ENCODE assay signal across 8 mouse cellular contexts in the genomic region with DNA sequence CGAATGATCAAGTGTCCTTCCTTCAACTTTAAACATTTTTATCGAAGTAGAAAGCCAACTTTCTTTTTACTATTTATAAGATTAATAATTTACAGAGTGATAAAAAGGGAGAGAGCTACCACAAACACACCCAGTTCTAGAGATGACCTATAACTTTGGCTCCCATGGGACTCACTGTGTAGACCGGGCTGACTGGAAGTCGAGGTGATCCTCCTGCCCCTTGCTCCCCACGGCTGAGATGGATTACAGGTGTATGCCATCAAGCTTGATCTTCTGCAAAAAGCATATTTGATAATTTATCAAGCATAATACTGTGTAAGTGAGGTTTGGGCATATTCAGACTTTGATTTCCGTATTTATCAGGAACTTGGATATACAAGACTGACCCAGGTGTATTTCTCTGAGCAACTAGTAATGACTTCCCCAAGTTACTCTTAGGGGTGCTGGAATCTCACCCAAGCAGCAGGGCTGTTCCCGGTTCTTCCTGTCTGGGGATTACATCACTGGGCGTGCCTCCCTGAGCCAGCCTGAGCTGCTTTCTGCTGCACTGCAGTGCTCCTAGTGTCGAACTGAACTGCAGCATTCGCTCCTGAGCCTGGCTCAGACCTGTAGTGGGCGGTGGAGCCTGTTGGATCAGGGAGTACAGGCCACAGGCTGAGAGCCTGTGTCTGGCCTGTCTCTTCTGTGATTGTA. TPM values are rescaled to one million over a fixed set of nuclear protein-coding genes. Genes with fewer than 3 reads are reported as not detected.
DNase-seq lines count a peak whose midpoint lies in the region; ATAC-seq and TF ChIP-seq lines count a peak whose summit lies in the region.

No protein-coding gene starts in this region.

- no peak overlapping the region for H3K4me2 ChIP-seq in midbrain, embryonic 11.5 days
- H3K4me2 ChIP-seq in midbrain, embryonic 15.5 days = no peak overlapping the region
- no peak overlapping the region for H3K4me2 ChIP-seq in kidney, postnatal 0 days (ENCODE audit: low read length)

- 0 out of 2 replicates have a peak, but pooled peaks have one; percentile 48 for TF ChIP-seq EP300 in heart, adult 2 months (IDR thresholded peaks at IDR 0.05; ENCODE audit: insufficient read depth, low read depth, low read length)

- no peaks in the 10 kb centered on the region for H3K9me3 ChIP-seq in midbrain, embryonic 11.5 days (ENCODE audit: control insufficient read depth, low read length)
- no peaks in the 10 kb centered on the region for H3K9me3 ChIP-seq in midbrain, embryonic 15.5 days
- H3K9me3 ChIP-seq in kidney, postnatal 0 days (replicated peaks; ENCODE audit: low read length) = no peaks in the 10 kb centered on the region

- no peak overlapping the region for H3K9ac ChIP-seq in midbrain, embryonic 11.5 days (ENCODE audit: low read length)
- H3K9ac ChIP-seq in midbrain, embryonic 15.5 days = no peak overlapping the region
- H3K9ac ChIP-seq in heart, adult 2 months (ENCODE audit: low read depth, low read length) = no peak overlapping the region
- no peak overlapping the region for H3K9ac ChIP-seq in kidney, postnatal 0 days (ENCODE audit: low read depth, low read length)

- H3K27me3 ChIP-seq in midbrain, embryonic 11.5 days (ENCODE audit: control insufficient read depth, insufficient read depth, low read length) = no peaks in the 10 kb centered on the region
- no peaks in the 10 kb centered on the region for H3K27me3 ChIP-seq in midbrain, embryonic 15.5 days (replicated peaks)
- H3K27me3 ChIP-seq in heart, adult 2 months (ENCODE audit: control insufficient read depth, insufficient read depth, low read length) = no peaks in the 10 kb centered on the region
- no peaks in the 10 kb centered on the region for H3K27me3 ChIP-seq in kidney, postnatal 0 days (ENCODE audit: insufficient read depth, low read length)

- peaks cover 5% of the 10 kb centered on the region for H3K36me3 ChIP-seq in midbrain, embryonic 11.5 days (ENCODE audit: control insufficient read depth, insufficient read depth, low read length)
- peaks cover 12% of the 10 kb centered on the region; the same call in 1 of the 2 replicates for H3K36me3 ChIP-seq in midbrain, embryonic 15.5 days (replicated peaks)
- H3K36me3 ChIP-seq in heart, adult 2 months (ENCODE audit: control insufficient read depth, insufficient read depth, low read length) = peaks cover 2% of the 10 kb centered on the region
- H3K36me3 ChIP-seq in kidney, postnatal 0 days (ENCODE audit: insufficient read depth, low read length) = peaks cover 18% of the 10 kb centered on the region; the same call in 1 of the 2 replicates

- no peak for TF ChIP-seq POLR2A in heart, adult 2 months (IDR thresholded peaks at IDR 0.05; ENCODE audit: insufficient read depth, low read depth, low read length)

- H3K4me1 ChIP-seq in midbrain, embryonic 11.5 days (ENCODE audit: control insufficient read depth, insufficient read depth, low read length) = peaks cover 2% of the 10 kb centered on the region; the same call in 1 of the 2 replicates
- peaks cover 21% of the 10 kb centered on the region for H3K4me1 ChIP-seq in midbrain, embryonic 15.5 days
- peaks cover 14% of the 10 kb centered on the region for H3K4me1 ChIP-seq in heart, adult 2 months (ENCODE audit: control insufficient read depth, insufficient read depth, low read length)
- H3K4me1 ChIP-seq in kidney, postnatal 0 days (replicated peaks; ENCODE audit: insufficient read depth, low read length) = 0 out of 2 replicates have a peak, but pooled peaks cover under 1% of the 10 kb centered on the region

- no peak overlapping the region for H3K27ac ChIP-seq in midbrain, embryonic 11.5 days (ENCODE audit: low read depth, low read length)
- H3K27ac ChIP-seq in midbrain, embryonic 15.5 days = no peak overlapping the region
- peak overlapping the region; percentile 42 for H3K27ac ChIP-seq in heart, adult 2 months
- peak overlapping the region; percentile 71 for H3K27ac ChIP-seq in kidney, postnatal 0 days

- intact Hi-C loops in heart, adult 2 months (cut with DNase I) = no loop called here

- TF ChIP-seq CTCF in heart, adult 2 months (IDR thresholded peaks at IDR 0.05) = peak; percentile 75
- TF ChIP-seq CTCF in kidney, postnatal 0 days (IDR thresholded peaks at IDR 0.05; ENCODE audit: low read depth) = peak; percentile 65

- no peak overlapping the region for H3K4me3 ChIP-seq in midbrain, embryonic 11.5 days (ENCODE audit: low read depth, low read length)
- no peak overlapping the region for H3K4me3 ChIP-seq in midbrain, embryonic 15.5 days
- no peak overlapping the region for H3K4me3 ChIP-seq in heart, adult 2 months
- no peak overlapping the region for H3K4me3 ChIP-seq in kidney, postnatal 0 days (replicated peaks; ENCODE audit: low read depth, low read length)

- no peak for ATAC-seq in midbrain, embryonic 11.5 days (ENCODE audit: low FRiP score)
- ATAC-seq in midbrain, embryonic 15.5 days (replicated peaks) = no peak
- ATAC-seq in kidney, postnatal 0 days (replicated peaks; ENCODE audit: low FRiP score, low read depth) = peak; percentile 91

- DNase-seq in midbrain, embryonic 11.5 days (ENCODE audit: low spot score, missing footprints) = peak; percentile 62
- peak; percentile 67 to 80 for DNase-seq in cerebellum, adult 18-20 months
- peak; percentile 65 to 84 for DNase-seq in heart, adult 2 months
- DNase-seq in kidney, postnatal 0 days (ENCODE audit: low spot score) = peak; percentile 74
- peak; percentile 81 for DNase-seq in lung, postnatal 10 days
- DNase-seq in urinary bladder, postnatal 4 days (ENCODE audit: low spot score in 2 of 2) = peak; percentile 57 to 69
- no peak for DNase-seq in thymus, postnatal 14 days

- H3K79me2 ChIP-seq in heart, adult 2 months (replicated peaks; ENCODE audit: control insufficient read depth, insufficient read depth, low read length) = peaks cover 10% of the 10 kb centered on the region

- 76% methylated on average over 11 of the region's 11 CpGs for WGBS in midbrain, embryonic 11.5 days
- WGBS in midbrain, embryonic 15.5 days = 72% methylated on average over 11 of the region's 11 CpGs
- WGBS in heart, adult 2 months = 33% methylated on average over 11 of the region's 11 CpGs
- WGBS in kidney, postnatal 0 days = 43% methylated on average over 11 of the region's 11 CpGs

RNA-seq across cellular contexts. Expression of a gene that starts 7.4 kb away (rescaled TPM):
- polyA plus RNA-seq in midbrain, embryonic 11.5 days (2014; fragmentation: Nextera tagmentation; extraction: Ambion mirVana) = 74.9 and 83.1 TPM in 2 replicates
- 93.3 and 108 TPM in 2 replicates for polyA plus RNA-seq in midbrain, embryonic 15.5 days (2015; fragmentation: Nextera tagmentation; extraction: Ambion mirVana)
- 100 to 1,000 TPM; 111 to 135 TPM for total RNA-seq in heart, adult 2 months (2021)
- 168 and 180 TPM in 2 replicates for polyA plus RNA-seq in heart, adult 2 months (2012; rRNA removed)
- polyA plus RNA-seq in kidney, postnatal 0 days (2015; fragmentation: Nextera tagmentation; extraction: Ambion mirVana) = 33.2 and 38.1 TPM in 2 replicates

Comparison
In these comparisons a context has a peak if more than half of its experiments do, and no peak if none do; other contexts are left out.
1. H3K27ac ChIP-seq: peak in heart, adult 2 months (single experiment) and kidney, postnatal 0 days (single experiment); none in midbrain, embryonic 11.5 days (single experiment) and midbrain, embryonic 15.5 days (single experiment).